Mouse (Mus musculus): ENCODE measurements around the gene Sdc1. TPM values are rescaled to one million over a fixed set of nuclear protein-coding genes. Genes with fewer than 3 reads are reported as not detected.

The Sdc1 gene
- total and polyA plus RNA-seq, 2 experiments from 2014 or later, result 14.0 to 17.1 TPM

DNA sequence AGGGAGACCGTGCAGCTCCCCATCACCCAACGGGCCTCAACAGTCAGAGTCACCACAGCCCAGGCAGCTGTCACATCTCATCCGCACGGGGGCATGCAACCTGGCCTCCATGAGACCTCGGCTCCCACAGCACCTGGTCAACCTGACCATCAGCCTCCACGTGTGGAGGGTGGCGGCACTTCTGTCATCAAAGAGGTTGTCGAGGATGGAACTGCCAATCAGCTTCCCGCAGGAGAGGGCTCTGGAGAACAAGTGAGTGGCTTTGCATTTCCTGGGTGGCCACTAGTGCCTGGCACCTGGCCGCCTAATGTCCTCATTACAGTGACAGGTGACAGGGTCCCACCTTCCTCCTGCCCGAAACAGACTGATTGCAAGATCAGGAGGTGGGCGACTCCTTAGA lies 19.5 kb downstream of the Sdc1 start:
- Histone ChIP-seq H3K27ac (no peak overlapping the region), H3K27me3 (ENCODE audit: insufficient read depth, low read length) (no peaks in the 10 kb centered on the region), H3K9ac (replicated peaks; ENCODE audit: low read length) (no peak overlapping the region), H3K4me3 (ENCODE audit: low read length) (no peak overlapping the region), H3K9me3 (ENCODE audit: low read length) (no peaks in the 10 kb centered on the region), H3K4me1 (ENCODE audit: insufficient read depth, low read length) (no peaks in the 10 kb centered on the region), H3K36me3 (ENCODE audit: insufficient read depth, low read length) (peaks cover 7% of the 10 kb centered on the region; the same call in 1 of the 2 replicates), H3K4me2 (ENCODE audit: low read depth, low read length) (no peak overlapping the region)
- TF ChIP-seq CTCF (IDR thresholded peaks at IDR 0.05; ENCODE audit: low read depth), result no peak
- 91% methylated on average over 12 of the region's 12 CpGs for WGBS
- DNase-seq (ENCODE audit: low spot score) (no peak), ATAC-seq (no peak)

DNA sequence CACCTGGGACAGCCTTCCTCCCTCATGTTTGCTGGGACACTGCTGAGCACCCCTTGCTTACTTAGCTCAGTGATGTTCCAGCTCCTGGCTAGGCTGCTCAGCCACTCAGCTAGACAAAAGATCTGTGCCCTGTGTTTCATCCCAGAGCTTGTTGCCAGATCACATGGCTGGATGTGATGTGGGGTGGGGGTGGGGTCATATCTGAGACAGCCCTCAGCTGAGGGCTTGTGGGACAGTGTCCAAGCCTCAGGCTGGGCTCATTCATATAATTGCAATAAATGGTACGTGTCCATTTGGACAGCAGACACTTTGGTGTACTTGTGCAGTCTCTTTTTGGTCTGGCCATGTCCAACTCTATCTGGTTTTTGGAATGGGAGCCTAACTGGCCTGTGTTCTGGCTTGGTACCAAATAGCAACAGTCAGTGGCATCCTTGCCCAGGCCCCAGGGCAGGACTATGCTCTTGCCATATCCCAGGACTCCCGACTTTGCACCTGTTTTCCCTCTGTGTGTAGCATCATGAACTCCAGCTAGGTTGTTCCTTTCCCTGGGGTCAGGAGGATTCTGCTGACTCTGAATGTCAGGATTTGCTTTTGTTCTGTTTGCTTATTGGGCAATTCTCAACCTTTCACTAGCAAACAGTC lies 22.4 kb downstream of the Sdc1 start:
- Histone ChIP-seq H3K27ac (no peak overlapping the region), H3K4me1 (ENCODE audit: insufficient read depth, low read length) (no peaks in the 10 kb centered on the region), H3K9me3 (ENCODE audit: low read length) (no peaks in the 10 kb centered on the region), H3K36me3 (ENCODE audit: insufficient read depth, low read length) (peaks cover 7% of the 10 kb centered on the region; the same call in 1 of the 2 replicates), H3K27me3 (ENCODE audit: insufficient read depth, low read length) (no peaks in the 10 kb centered on the region), H3K9ac (replicated peaks; ENCODE audit: low read length) (no peak overlapping the region), H3K4me3 (ENCODE audit: low read length) (no peak overlapping the region), H3K4me2 (ENCODE audit: low read depth, low read length) (no peak overlapping the region)
- peak; percentile 67 for ATAC-seq
- peak; percentile 11 for DNase-seq (ENCODE audit: low spot score)
- 66% methylated on average over 2 of the region's 2 CpGs for WGBS
- no peak for TF ChIP-seq CTCF (IDR thresholded peaks at IDR 0.05; ENCODE audit: low read depth)

DNA sequence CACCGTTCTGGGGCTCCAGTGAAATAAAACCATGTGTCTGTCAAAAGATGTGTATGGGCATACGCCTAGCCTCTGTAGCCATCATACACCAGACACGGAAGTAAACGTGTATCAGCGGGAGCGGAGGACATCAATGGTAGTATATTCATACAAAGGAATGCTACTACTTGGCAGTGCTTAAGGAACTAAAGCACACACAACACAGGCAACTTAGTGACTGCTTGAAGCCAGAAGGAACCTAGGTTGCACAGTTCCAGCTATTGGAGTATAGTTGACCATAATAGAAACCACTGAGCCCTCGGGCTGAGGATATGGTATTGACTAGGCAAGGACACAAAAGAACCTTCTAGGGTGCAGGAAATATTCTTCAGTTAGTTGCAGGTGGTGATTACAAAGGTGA lies 26.8 kb downstream of the Sdc1 start:
- ATAC-seq, result no peak
- WGBS, result 90% methylated on average over 7 of the region's 7 CpGs
- no peaks in the 10 kb centered on the region for H3K27me3 ChIP-seq (ENCODE audit: insufficient read depth, low read length)
- H3K4me3 ChIP-seq (ENCODE audit: low read length), result no peak overlapping the region
- H3K36me3 ChIP-seq (ENCODE audit: insufficient read depth, low read length), result no peaks in the 10 kb centered on the region
- H3K9me3 ChIP-seq (ENCODE audit: low read length), result no peaks in the 10 kb centered on the region
- no peak overlapping the region for H3K9ac ChIP-seq (replicated peaks; ENCODE audit: low read length)
- no peak overlapping the region for H3K27ac ChIP-seq
- no peak for DNase-seq (ENCODE audit: low spot score)
- TF ChIP-seq CTCF (IDR thresholded peaks at IDR 0.05; ENCODE audit: low read depth), result no peak
- H3K4me2 ChIP-seq (ENCODE audit: low read depth, low read length), result no peak overlapping the region
- H3K4me1 ChIP-seq (ENCODE audit: insufficient read depth, low read length), result no peaks in the 10 kb centered on the region

DNA sequence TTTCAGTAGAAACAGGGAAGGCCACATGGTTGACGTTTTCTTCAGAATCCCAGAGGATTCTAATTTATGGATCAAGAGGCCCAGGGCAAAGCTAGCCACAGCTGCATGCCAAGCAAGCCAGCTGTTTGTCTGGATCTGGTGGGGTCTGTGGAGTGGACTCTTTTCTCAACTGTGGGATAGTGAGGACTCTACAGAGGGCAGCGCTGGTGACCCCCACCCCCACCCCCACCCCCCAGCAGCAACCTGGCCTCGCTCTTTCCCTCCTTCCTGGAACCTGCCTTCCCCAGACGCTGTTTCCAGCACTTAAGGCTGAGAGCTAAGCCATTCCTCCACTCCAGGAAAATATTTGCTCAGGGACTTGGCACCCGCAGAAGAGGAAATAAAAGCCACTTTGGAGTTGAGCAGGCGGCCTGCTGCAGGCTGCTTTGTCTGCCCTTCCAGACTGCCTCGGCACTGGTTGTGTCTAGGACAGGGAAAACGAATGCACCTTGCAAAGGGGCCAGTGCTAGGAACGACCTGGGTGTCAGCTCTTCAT lies 27.4 kb downstream of the Sdc1 start:
- Histone ChIP-seq H3K27me3 (ENCODE audit: insufficient read depth, low read length) (no peaks in the 10 kb centered on the region), H3K27ac (no peak overlapping the region), H3K9me3 (ENCODE audit: low read length) (no peaks in the 10 kb centered on the region), H3K4me3 (ENCODE audit: low read length) (no peak overlapping the region), H3K4me2 (ENCODE audit: low read depth, low read length) (no peak overlapping the region), H3K9ac (replicated peaks; ENCODE audit: low read length) (no peak overlapping the region), H3K4me1 (ENCODE audit: insufficient read depth, low read length) (no peaks in the 10 kb centered on the region), H3K36me3 (ENCODE audit: insufficient read depth, low read length) (no peaks in the 10 kb centered on the region)
- ATAC-seq (no peak), DNase-seq (ENCODE audit: low spot score) (no peak)
- no peak for TF ChIP-seq CTCF (IDR thresholded peaks at IDR 0.05; ENCODE audit: low read depth)
- 51% methylated on average over 9 of the region's 9 CpGs for WGBS

DNA sequence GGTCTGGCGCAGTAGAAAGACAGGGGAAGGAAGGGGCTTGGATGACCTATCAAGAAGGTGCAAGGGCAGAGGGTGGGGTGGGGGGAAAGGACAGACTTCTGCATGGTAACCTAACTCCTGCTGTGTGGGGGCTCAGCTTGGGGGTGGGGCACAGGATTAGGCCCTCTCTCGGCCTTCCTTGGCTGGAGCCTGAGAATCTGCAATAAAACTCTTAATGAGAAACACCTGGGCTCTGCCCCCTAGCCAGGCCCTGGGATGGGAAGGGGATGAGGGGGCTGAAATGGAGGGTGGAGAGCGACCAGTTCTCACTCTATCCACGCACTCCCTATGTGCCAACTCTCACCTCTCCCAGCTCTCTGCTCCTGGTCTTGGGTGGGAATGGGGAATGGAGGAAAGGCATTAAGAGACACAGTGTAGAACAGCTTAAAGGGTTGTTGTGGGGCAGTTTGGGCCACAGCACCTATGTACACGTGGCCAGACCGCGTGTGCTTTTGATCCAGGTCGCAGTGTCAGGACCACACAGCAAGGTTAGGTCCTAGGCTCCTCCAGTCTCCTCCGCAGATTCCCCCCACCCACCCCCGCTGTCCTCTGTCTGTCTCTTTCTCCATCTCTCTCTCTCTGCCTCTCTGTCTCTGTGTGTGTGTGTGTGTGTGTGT lies 32.4 kb downstream of the Sdc1 start:
- Histone ChIP-seq H3K4me3 (ENCODE audit: low read length) (no peak overlapping the region), H3K4me1 (ENCODE audit: insufficient read depth, low read length) (no peaks in the 10 kb centered on the region), H3K9me3 (ENCODE audit: low read length) (no peaks in the 10 kb centered on the region), H3K27ac (no peak overlapping the region), H3K4me2 (ENCODE audit: low read depth, low read length) (no peak overlapping the region), H3K27me3 (ENCODE audit: insufficient read depth, low read length) (no peaks in the 10 kb centered on the region), H3K36me3 (ENCODE audit: insufficient read depth, low read length) (no peaks in the 10 kb centered on the region), H3K9ac (replicated peaks; ENCODE audit: low read length) (no peak overlapping the region)
- ATAC-seq, result no peak
- DNase-seq (ENCODE audit: low spot score), result no peak
- no peak for TF ChIP-seq CTCF (IDR thresholded peaks at IDR 0.05; ENCODE audit: low read depth)
- 75% methylated on average over 10 of the region's 10 CpGs for WGBS

DNA sequence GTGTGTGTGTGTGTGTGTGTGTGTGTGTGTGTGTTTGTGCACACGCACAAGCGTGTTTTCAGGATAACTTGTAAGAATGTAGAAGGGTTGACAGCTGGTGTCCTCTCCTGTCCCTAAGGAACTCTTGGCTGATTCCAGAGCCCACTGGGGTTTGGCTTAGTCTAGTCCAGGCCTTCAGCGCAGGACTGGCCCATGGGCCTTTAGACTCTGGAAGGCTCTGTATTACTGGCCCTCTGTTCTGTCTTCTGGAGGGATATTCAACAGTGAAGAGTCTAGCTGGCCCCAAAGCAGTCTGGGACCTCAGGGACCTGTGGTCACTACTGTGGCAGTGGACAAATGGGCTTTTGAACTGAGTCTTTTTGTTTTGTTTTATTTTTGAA lies 32.9 kb downstream of the Sdc1 start:
- Histone ChIP-seq H3K4me3 (ENCODE audit: low read length) (no peak overlapping the region), H3K9me3 (ENCODE audit: low read length) (no peaks in the 10 kb centered on the region), H3K4me2 (ENCODE audit: low read depth, low read length) (no peak overlapping the region), H3K9ac (replicated peaks; ENCODE audit: low read length) (no peak overlapping the region), H3K4me1 (ENCODE audit: insufficient read depth, low read length) (no peaks in the 10 kb centered on the region), H3K27ac (no peak overlapping the region), H3K27me3 (ENCODE audit: insufficient read depth, low read length) (no peaks in the 10 kb centered on the region), H3K36me3 (ENCODE audit: insufficient read depth, low read length) (no peaks in the 10 kb centered on the region)
- DNase-seq (ENCODE audit: low spot score), result no peak
- no peak for TF ChIP-seq CTCF (IDR thresholded peaks at IDR 0.05; ENCODE audit: low read depth)
- 96% methylated on average over 3 of the region's 3 CpGs for WGBS
- no peak for ATAC-seq

All from hindbrain, postnatal 0 days (tissue).